Mouse (Mus musculus): ENCODE measurements around the gene Ms4a4b. TPM values are rescaled to one million over a fixed set of nuclear protein-coding genes. Genes with fewer than 3 reads are reported as not detected.

Ms4a4b gene
- polyA plus RNA-seq (2017; shearing (Covaris generic)): 3,877 TPM

GRCm38 (mm10) chr19:11443338-11443737, at the start of gene Ms4a4b:
TSS of gene Ms4a4b (plus strand) at chr19:11443553.

GRCm38 (mm10) chr19:11404527-11404926, 38.8 kb upstream of the Ms4a4b start, which contains the start of gene Ms4a4c:
TSS of gene Ms4a4c (plus strand) at chr19:11404770.

DNA sequence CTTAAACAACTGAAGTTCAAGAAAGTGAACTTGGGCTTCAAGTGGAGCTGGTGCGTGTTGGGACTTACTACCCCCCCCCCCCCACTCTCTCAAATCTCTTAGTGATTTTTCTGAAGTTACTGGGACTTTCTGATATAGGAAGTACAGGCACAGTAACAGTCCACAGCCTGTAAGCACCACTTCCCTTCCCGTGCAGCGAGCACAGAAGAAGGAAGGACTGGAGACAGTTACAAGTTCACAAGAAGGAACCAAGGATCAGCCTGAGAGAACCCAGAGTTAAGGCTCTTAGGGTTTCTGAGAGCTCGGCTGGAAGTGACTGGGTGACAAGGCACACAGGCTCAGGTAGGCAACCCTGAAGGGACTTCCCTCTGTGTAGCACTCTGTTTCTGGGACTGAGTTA, 25.9 kb downstream of the Ms4a4b start, which contains the start of gene Ms4a6c:
Gene Ms4a6c, plus strand, starts transcription at position 152 of the 400 bp plus-strand sequence.

GRCm38 (mm10) chr19:11485746-11486145, 42.4 kb downstream of the Ms4a4b start, which contains the start of gene Gm8369:
TSS of gene Gm8369 (plus strand) at chr19:11485938.

DNA sequence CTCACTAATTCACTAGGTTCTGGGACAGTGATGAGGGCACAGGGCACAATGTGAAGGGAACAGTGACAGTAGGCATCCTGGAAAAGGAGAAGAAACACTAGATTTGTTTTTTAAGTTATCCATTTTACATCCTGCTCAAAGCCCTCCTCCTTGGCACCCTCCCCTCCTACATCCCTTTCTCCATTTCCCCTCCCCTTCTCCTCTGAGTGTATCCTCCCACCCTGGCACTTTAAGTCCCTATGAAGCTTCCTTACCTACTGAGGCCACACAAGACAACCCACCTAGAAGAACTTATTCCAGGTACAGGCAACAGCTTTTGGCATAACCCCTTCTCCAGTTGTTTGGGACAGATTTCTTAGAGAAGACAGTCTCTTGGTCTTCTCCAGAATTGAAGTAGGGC, 72.9 kb downstream of the Ms4a4b start, which contains the start of gene Ms4a6b:
Gene Ms4a6b, plus strand, starts transcription at position 267 of the 400 bp plus-strand sequence.

Other genes with a start within 250 kb of the Ms4a4b start
- not detected for gene Ms4a13, start 246.8 kb upstream of the Ms4a4b start, polyA plus RNA-seq (2017; shearing (Covaris generic))
- not detected for gene Ms4a12, start 211.1 kb upstream of the Ms4a4b start, polyA plus RNA-seq (2017; shearing (Covaris generic))
- 1.3 TPM for gene Ms4a1, start 177.3 kb upstream of the Ms4a4b start, polyA plus RNA-seq (2017; shearing (Covaris generic))
- not detected for gene Ms4a5, start 159.7 kb upstream of the Ms4a4b start, polyA plus RNA-seq (2017; shearing (Covaris generic))
- not detected for gene Ms4a14, start 129.1 kb upstream of the Ms4a4b start, polyA plus RNA-seq (2017; shearing (Covaris generic))
- gene Ms4a7, start 107.4 kb upstream of the Ms4a4b start, polyA plus RNA-seq (2017; shearing (Covaris generic)): 0.21 TPM
- gene Ms4a4a, start 68.0 kb upstream of the Ms4a4b start, polyA plus RNA-seq (2017; shearing (Covaris generic)): 2.8 TPM
- gene Ms4a4c, start 38.8 kb upstream of the Ms4a4b start, polyA plus RNA-seq (2017; shearing (Covaris generic)): 100 TPM
- gene Ms4a6c, start 25.8 kb downstream of the Ms4a4b start, polyA plus RNA-seq (2017; shearing (Covaris generic)): 18.1 TPM
- 394 TPM for gene Gm8369, start 42.4 kb downstream of the Ms4a4b start, polyA plus RNA-seq (2017; shearing (Covaris generic))
- 1,105 TPM for gene Ms4a6b, start 73.0 kb downstream of the Ms4a4b start, polyA plus RNA-seq (2017; shearing (Covaris generic))
- gene Ms4a4d, start 93.2 kb downstream of the Ms4a4b start, polyA plus RNA-seq (2017; shearing (Covaris generic)): 3.6 TPM
- 11.4 TPM for gene Ms4a6d, start 161.3 kb downstream of the Ms4a4b start, polyA plus RNA-seq (2017; shearing (Covaris generic))
- gene Ms4a2, start 180.2 kb downstream of the Ms4a4b start, polyA plus RNA-seq (2017; shearing (Covaris generic)): 0.11 TPM
- not detected for gene Ms4a3, start 197.3 kb downstream of the Ms4a4b start, polyA plus RNA-seq (2017; shearing (Covaris generic))
- not detected for gene Oosp2, start 217.0 kb downstream of the Ms4a4b start, polyA plus RNA-seq (2017; shearing (Covaris generic))
- 0.53 TPM for gene Oosp1, start 247.6 kb downstream of the Ms4a4b start, polyA plus RNA-seq (2017; shearing (Covaris generic))

Measured in CD4-positive, CD25-positive, alpha-beta regulatory T cell, adult 9 weeks (primary cell).